Mouse (Mus musculus): Measurements from ENCODE around the gene Adcyap1. TPM values are rescaled to one million over a fixed set of nuclear protein-coding genes. Genes with fewer than 3 reads are reported as not detected.

Adcyap1 gene
- 0.45 and 0.52 TPM in 2 replicates for polyA plus RNA-seq (2015; fragmentation: Nextera tagmentation; extraction: Ambion mirVana)

- peaks cover 13% of the 10 kb centered on the region for H3K4me1 ChIP-seq (ENCODE audit: control insufficient read depth, insufficient read depth, low read length)
- H3K27ac ChIP-seq (ENCODE audit: low read length), result no peak within 1 kb of the TSS
- peaks cover 56% of the 10 kb centered on the region for H3K27me3 ChIP-seq (ENCODE audit: control insufficient read depth, insufficient read depth, low read length)
- no peaks in the 10 kb centered on the region for H3K36me3 ChIP-seq (ENCODE audit: control insufficient read depth, insufficient read depth, low read length)
- ATAC-seq (ENCODE audit: insufficient read depth, low FRiP score), result no peak
- no peak within 1 kb of the TSS for H3K4me2 ChIP-seq (ENCODE audit: low read depth, low read length)
- no peak within 1 kb of the TSS for H3K9ac ChIP-seq (ENCODE audit: low read length)
- no peak within 1 kb of the TSS for H3K4me3 ChIP-seq (replicated peaks; ENCODE audit: low read length)
- no peaks in the 10 kb centered on the region for H3K9me3 ChIP-seq (replicated peaks; ENCODE audit: control insufficient read depth, low read length)
- WGBS, result 25% methylated on average over 10 of the region's 10 CpGs
Observed at GRCm38 (mm10) chr17:93198717-93199116, at the start of gene Adcyap1. Adcyap1 (plus strand) TSS chr17:93199017.

GRCm38 (mm10) chr17:93158280-93158851 is 40.5 kb upstream of the Adcyap1 start:
- Histone ChIP-seq H3K27ac (ENCODE audit: low read length) (no peak overlapping the region), H3K4me3 (replicated peaks; ENCODE audit: low read length) (no peak overlapping the region), H3K4me2 (ENCODE audit: low read depth, low read length) (no peak overlapping the region), H3K4me1 (ENCODE audit: control insufficient read depth, insufficient read depth, low read length) (no peaks in the 10 kb centered on the region), H3K9ac (ENCODE audit: low read length) (no peak overlapping the region), H3K9me3 (replicated peaks; ENCODE audit: control insufficient read depth, low read length) (no peaks in the 10 kb centered on the region), H3K36me3 (ENCODE audit: control insufficient read depth, insufficient read depth, low read length) (no peaks in the 10 kb centered on the region), H3K27me3 (ENCODE audit: control insufficient read depth, insufficient read depth, low read length) (no peaks in the 10 kb centered on the region)
- ATAC-seq (ENCODE audit: insufficient read depth, low FRiP score), result no peak
- WGBS, result 39% methylated on average over 1 of the region's 1 CpGs

- H3K27me3 ChIP-seq (ENCODE audit: control insufficient read depth, insufficient read depth, low read length), result no peaks in the 10 kb centered on the region
- no peaks in the 10 kb centered on the region for H3K9me3 ChIP-seq (replicated peaks; ENCODE audit: control insufficient read depth, low read length)
- H3K9ac ChIP-seq (ENCODE audit: low read length), result no peak overlapping the region
- H3K36me3 ChIP-seq (ENCODE audit: control insufficient read depth, insufficient read depth, low read length), result no peaks in the 10 kb centered on the region
- no peak overlapping the region for H3K4me3 ChIP-seq (replicated peaks; ENCODE audit: low read length)
- H3K4me1 ChIP-seq (ENCODE audit: control insufficient read depth, insufficient read depth, low read length), result no peaks in the 10 kb centered on the region
- H3K27ac ChIP-seq (ENCODE audit: low read length), result no peak overlapping the region
- no peak for ATAC-seq (ENCODE audit: insufficient read depth, low FRiP score)
- H3K4me2 ChIP-seq (ENCODE audit: low read depth, low read length), result no peak overlapping the region
Observed at GRCm38 (mm10) chr17:93169572-93169971, 29.2 kb upstream of the Adcyap1 start.

- Histone ChIP-seq H3K27me3 (ENCODE audit: control insufficient read depth, insufficient read depth, low read length) (peaks cover 38% of the 10 kb centered on the region), H3K27ac (ENCODE audit: low read length) (no peak overlapping the region)
- no peak for ATAC-seq (ENCODE audit: insufficient read depth, low FRiP score)
Observed at GRCm38 (mm10) chr17:93196846-93197245, 2.0 kb upstream of the Adcyap1 start.

GRCm38 (mm10) chr17:93198213-93198612 is 604 bp upstream of the Adcyap1 start:
- Histone ChIP-seq H3K9ac (ENCODE audit: low read length) (no peak overlapping the region), H3K27me3 (ENCODE audit: control insufficient read depth, insufficient read depth, low read length) (peaks cover 51% of the 10 kb centered on the region), H3K9me3 (replicated peaks; ENCODE audit: control insufficient read depth, low read length) (no peaks in the 10 kb centered on the region), H3K4me2 (ENCODE audit: low read depth, low read length) (no peak overlapping the region), H3K4me3 (replicated peaks; ENCODE audit: low read length) (no peak overlapping the region), H3K36me3 (ENCODE audit: control insufficient read depth, insufficient read depth, low read length) (no peaks in the 10 kb centered on the region), H3K4me1 (ENCODE audit: control insufficient read depth, insufficient read depth, low read length) (peaks cover 11% of the 10 kb centered on the region; the same call in 1 of the 2 replicates), H3K27ac (ENCODE audit: low read length) (no peak overlapping the region)
- no peak for ATAC-seq (ENCODE audit: insufficient read depth, low FRiP score)
- 12% methylated on average over 4 of the region's 4 CpGs for WGBS

More at GRCm38 (mm10) chr17:93196846-93197245, 2.0 kb upstream of the Adcyap1 start:
- Histone ChIP-seq H3K9ac (ENCODE audit: low read length) (no peak overlapping the region), H3K4me3 (replicated peaks; ENCODE audit: low read length) (no peak overlapping the region), H3K4me2 (ENCODE audit: low read depth, low read length) (no peak overlapping the region), H3K4me1 (ENCODE audit: control insufficient read depth, insufficient read depth, low read length) (no peaks in the 10 kb centered on the region; the same call in 1 of the 2 replicates), H3K9me3 (replicated peaks; ENCODE audit: control insufficient read depth, low read length) (no peaks in the 10 kb centered on the region), H3K36me3 (ENCODE audit: control insufficient read depth, insufficient read depth, low read length) (no peaks in the 10 kb centered on the region)
- WGBS, result 53% methylated on average over 2 of the region's 2 CpGs

GRCm38 (mm10) chr17:93199218-93199617 is 401 bp downstream of the Adcyap1 start:
- H3K36me3 ChIP-seq (ENCODE audit: control insufficient read depth, insufficient read depth, low read length), result no peaks in the 10 kb centered on the region
- H3K4me3 ChIP-seq (replicated peaks; ENCODE audit: low read length), result no peak overlapping the region
- no peaks in the 10 kb centered on the region for H3K9me3 ChIP-seq (replicated peaks; ENCODE audit: control insufficient read depth, low read length)
- H3K27ac ChIP-seq (ENCODE audit: low read length), result no peak overlapping the region
- ATAC-seq (ENCODE audit: insufficient read depth, low FRiP score), result no peak
- peaks cover 15% of the 10 kb centered on the region for H3K4me1 ChIP-seq (ENCODE audit: control insufficient read depth, insufficient read depth, low read length)
- H3K9ac ChIP-seq (ENCODE audit: low read length), result no peak overlapping the region
- 2% methylated on average over 15 of the region's 15 CpGs for WGBS
- no peak overlapping the region for H3K4me2 ChIP-seq (ENCODE audit: low read depth, low read length)
- peaks cover 59% of the 10 kb centered on the region for H3K27me3 ChIP-seq (ENCODE audit: control insufficient read depth, insufficient read depth, low read length)

- no peaks in the 10 kb centered on the region for H3K36me3 ChIP-seq (ENCODE audit: control insufficient read depth, insufficient read depth, low read length)
- H3K4me3 ChIP-seq (replicated peaks; ENCODE audit: low read length), result no peak overlapping the region
- no peak overlapping the region for H3K9ac ChIP-seq (ENCODE audit: low read length)
- peaks cover 63% of the 10 kb centered on the region for H3K27me3 ChIP-seq (ENCODE audit: control insufficient read depth, insufficient read depth, low read length)
- 4% methylated on average over 9 of the region's 9 CpGs for WGBS
- H3K4me1 ChIP-seq (ENCODE audit: control insufficient read depth, insufficient read depth, low read length), result peaks cover 15% of the 10 kb centered on the region
- no peak overlapping the region for H3K27ac ChIP-seq (ENCODE audit: low read length)
- ATAC-seq (ENCODE audit: insufficient read depth, low FRiP score), result no peak
- H3K4me2 ChIP-seq (ENCODE audit: low read depth, low read length), result no peak overlapping the region
- no peaks in the 10 kb centered on the region for H3K9me3 ChIP-seq (replicated peaks; ENCODE audit: control insufficient read depth, low read length)
Observed at GRCm38 (mm10) chr17:93199747-93200146, 930 bp downstream of the Adcyap1 start.

- peaks cover 15% of the 10 kb centered on the region for H3K4me1 ChIP-seq (ENCODE audit: control insufficient read depth, insufficient read depth, low read length)
- no peak overlapping the region for H3K9ac ChIP-seq (ENCODE audit: low read length)
- no peaks in the 10 kb centered on the region for H3K9me3 ChIP-seq (replicated peaks; ENCODE audit: control insufficient read depth, low read length)
- H3K4me2 ChIP-seq (ENCODE audit: low read depth, low read length), result 0 out of 2 replicates have a peak overlapping the region, but pooled peaks have one; percentile 4
- under 1% methylated on average over 29 of the region's 29 CpGs for WGBS
- peak overlapping the region; percentile 1; the same call in 1 of the 2 replicates for H3K4me3 ChIP-seq (replicated peaks; ENCODE audit: low read length)
- no peak for ATAC-seq (ENCODE audit: insufficient read depth, low FRiP score)
- H3K36me3 ChIP-seq (ENCODE audit: control insufficient read depth, insufficient read depth, low read length), result no peaks in the 10 kb centered on the region
- peaks cover 67% of the 10 kb centered on the region for H3K27me3 ChIP-seq (ENCODE audit: control insufficient read depth, insufficient read depth, low read length)
- no peak overlapping the region for H3K27ac ChIP-seq (ENCODE audit: low read length)
Observed at GRCm38 (mm10) chr17:93200386-93201264, 1.8 kb downstream of the Adcyap1 start.

- Histone ChIP-seq H3K9me3 (replicated peaks; ENCODE audit: control insufficient read depth, low read length) (no peaks in the 10 kb centered on the region), H3K4me1 (ENCODE audit: control insufficient read depth, insufficient read depth, low read length) (peaks cover 15% of the 10 kb centered on the region), H3K36me3 (ENCODE audit: control insufficient read depth, insufficient read depth, low read length) (no peaks in the 10 kb centered on the region), H3K27ac (ENCODE audit: low read length) (no peak overlapping the region), H3K4me3 (replicated peaks; ENCODE audit: low read length) (peak overlapping the region; percentile 40; the same call in 1 of the 2 replicates), H3K9ac (ENCODE audit: low read length) (no peak overlapping the region), H3K27me3 (ENCODE audit: control insufficient read depth, insufficient read depth, low read length) (peaks cover 67% of the 10 kb centered on the region), H3K4me2 (ENCODE audit: low read depth, low read length) (no peak overlapping the region)
- WGBS, result 2% methylated on average over 16 of the region's 16 CpGs
- ATAC-seq (ENCODE audit: insufficient read depth, low FRiP score), result no peak
Observed at GRCm38 (mm10) chr17:93201265-93201925, 2.6 kb downstream of the Adcyap1 start.

All from stomach, embryonic 16.5 days (tissue).